Mouse (Mus musculus) stomach, postnatal 0 days (tissue): ENCODE measurements at regions not wholly inside any gene's neighbourhood (a gene's known extent, or its start where the extent isn't known, plus 50 kb on each side); places are given as distances from the start of the nearest gene placed in this dataset.

Experiments used
- ATAC-seq: fragments of 200-750 bp; cut with Nextera tagmentation; 2 replicates; pipeline ENCODE4 v1.8.0; 2017; ENCODE audit not compliant: low FRiP score, low TSS enrichment
- DNase-seq: peaks from one replicate; pipeline ENCODE4 v3.0.0-alpha.2; 2016; ENCODE audit warnings: low spot score
- H3K27ac ChIP-seq: fragments of 300-500 bp; sonication (generic); replicated peaks from 2 replicates; pipeline ENCODE4 v1.5.1; 2014; ENCODE audit warnings: mild to moderate bottlenecking, control low read depth
- H3K27me3 ChIP-seq: fragments of 300-500 bp; sonication (generic); 2 replicates; pipeline ENCODE4 v1.6.1; 2014; ENCODE audit warnings: low read length; ENCODE audit not compliant: control insufficient read depth, insufficient read depth
- H3K36me3 ChIP-seq: fragments of 300-500 bp; sonication (generic); 2 replicates; pipeline ENCODE4 v1.6.1; 2014; ENCODE audit warnings: low read length, mixed read lengths; ENCODE audit not compliant: control insufficient read depth, insufficient read depth
- H3K4me1 ChIP-seq: fragments of 300-500 bp; sonication (generic); replicated peaks from 2 replicates; pipeline ENCODE4 v1.6.1; 2014; ENCODE audit warnings: antibody characterized with exemption; ENCODE audit not compliant: control insufficient read depth, insufficient read depth
- H3K4me2 ChIP-seq: fragments of 300-500 bp; sonication (generic); replicated peaks from 2 replicates; pipeline ENCODE4 v1.6.1; 2014; ENCODE audit warnings: low read depth, mild to moderate bottlenecking, control low read depth, moderate library complexity
- H3K4me3 ChIP-seq: fragments of 300-500 bp; sonication (generic); 2 replicates; pipeline ENCODE4 v1.5.1; 2014; ENCODE audit warnings: low read depth, low read length, control low read depth
- H3K9ac ChIP-seq: fragments of 300-500 bp; sonication (generic); 2 replicates; pipeline ENCODE4 v1.6.1; 2014; ENCODE audit warnings: mild to moderate bottlenecking, low read length, control low read depth, mixed read lengths
- H3K9me3 ChIP-seq: fragments of 300-500 bp; sonication (generic); 2 replicates; pipeline ENCODE4 v1.6.1; 2016; ENCODE audit warnings: low read length; ENCODE audit not compliant: control insufficient read depth
- CTCF ChIP-seq: IDR thresholded peaks from 2 replicates; pipeline ENCODE4 v1.5.1; 2016; ENCODE audit warnings: antibody characterized with exemption, low read depth, mild to moderate bottlenecking, moderate library complexity
- EP300 ChIP-seq: optimal IDR thresholded peaks from 2 replicates; pipeline ENCODE3; 2016; ENCODE audit warnings: antibody characterized with exemption
- WGBS: fragments of 180-500 bp; shearing (Covaris S2); extraction: QIAGEN DNeasy Blood & Tissue Kit; methylation state at CpG from one replicate; pipeline ENCODE4 v1.1.7; 2014; 5-methylcytosine and 5-hydroxymethylcytosine counted together

DNA sequence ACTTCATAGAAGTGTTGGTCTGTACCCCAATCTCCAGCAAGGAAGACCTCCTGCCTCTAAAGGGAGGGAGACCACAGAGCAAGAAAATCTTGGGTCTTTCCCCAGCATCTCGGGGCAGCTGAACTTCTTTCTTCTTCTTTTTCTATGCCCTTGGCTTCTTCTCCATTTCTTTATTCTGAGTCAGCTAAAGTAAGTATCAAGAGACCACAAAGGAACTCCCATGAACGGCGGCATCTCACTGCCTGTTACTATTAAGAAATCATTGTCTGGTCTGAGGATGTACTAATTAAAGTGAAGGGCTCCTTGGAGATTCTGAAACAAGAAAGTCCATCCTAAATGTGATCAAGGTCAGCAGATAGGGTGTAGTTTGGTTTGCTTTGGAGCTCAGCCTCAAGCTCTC lies 64.1 kb upstream of the Tbl1x start:
- Histone ChIP-seq H3K27ac (no peak overlapping the region), H3K4me3 (no peak overlapping the region), H3K4me2 (no peak overlapping the region), H3K36me3 (no peaks in the 10 kb centered on the region), H3K9me3 (no peaks in the 10 kb centered on the region), H3K27me3 (no peaks in the 10 kb centered on the region), H3K4me1 (no peaks in the 10 kb centered on the region), H3K9ac (no peak overlapping the region)
- DNase-seq (no peak), ATAC-seq (no peak)
- no peak for TF ChIP-seq CTCF
- no peak for TF ChIP-seq EP300
- 82% methylated on average over 3 of the region's 3 CpGs for WGBS

DNA sequence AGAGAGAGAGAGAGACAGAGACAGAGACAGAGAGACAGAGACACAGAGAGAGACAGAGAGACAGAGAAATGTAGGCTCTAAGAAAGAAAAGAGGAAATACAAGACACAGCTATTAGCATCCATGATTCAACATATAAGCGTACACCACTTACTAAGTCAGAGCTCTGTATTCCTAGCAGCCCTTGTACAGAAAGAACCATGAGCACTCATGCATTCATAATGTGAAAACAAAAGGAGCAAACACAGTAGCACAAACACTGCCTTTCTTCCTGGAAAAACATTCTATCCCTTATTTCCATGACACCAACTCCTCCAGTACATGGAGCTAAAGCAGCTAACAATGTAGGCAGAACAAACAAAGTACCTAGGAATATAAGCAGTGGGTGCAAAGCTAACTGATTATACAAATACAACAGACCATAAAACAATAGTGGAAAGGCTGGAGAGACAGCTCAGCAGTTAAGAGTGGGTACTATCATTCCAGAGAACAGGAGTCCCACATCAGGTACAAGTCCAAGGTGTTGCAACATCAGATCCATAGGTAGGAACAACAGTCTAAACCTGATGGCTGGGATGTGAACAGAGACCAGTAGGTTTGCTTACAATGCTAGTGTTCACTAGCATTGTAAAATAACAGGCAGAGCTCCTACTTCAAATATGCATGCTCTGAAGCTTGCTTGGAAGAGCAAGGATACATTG lies 58.7 kb upstream of the Tbl1x start:
- TF ChIP-seq EP300 (no peak), CTCF (no peak)
- Histone ChIP-seq H3K4me2 (no peak overlapping the region), H3K4me3 (no peak overlapping the region), H3K9me3 (no peaks in the 10 kb centered on the region), H3K9ac (no peak overlapping the region), H3K27ac (no peak overlapping the region), H3K27me3 (no peaks in the 10 kb centered on the region), H3K36me3 (no peaks in the 10 kb centered on the region), H3K4me1 (no peaks in the 10 kb centered on the region)
- DNase-seq (no peak), ATAC-seq (no peak)
- 95% methylated on average over 1 of the region's 1 CpGs for WGBS
